Mouse (Mus musculus): Measurements from ENCODE around the gene Ccdc7a.
"Not testable (repeated sequence)": the region's sequence is repeated elsewhere in the genome, so short reads cannot be mapped to it uniquely, and the experiment has no call there.

Ccdc7a gene

DNA sequence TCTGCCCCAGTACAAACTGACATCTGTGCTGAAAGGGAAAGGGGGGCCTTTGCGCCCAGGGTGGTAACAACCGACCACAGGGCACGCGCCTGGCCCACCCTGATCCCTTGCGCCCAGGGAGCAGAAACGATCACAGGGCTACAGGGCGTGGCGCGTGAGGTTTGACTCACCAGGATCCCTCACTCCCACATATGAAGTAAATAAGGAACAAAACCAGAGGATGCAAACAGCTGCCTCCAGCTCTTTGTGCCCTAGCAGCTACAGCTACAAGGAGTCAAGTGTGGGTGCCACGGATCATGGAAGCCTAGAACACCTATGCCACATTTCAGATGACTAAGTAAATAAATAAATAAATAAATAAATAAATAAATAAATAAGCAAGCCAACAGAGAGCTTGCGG, at the start of gene Ccdc7a:
Gene Ccdc7a, minus strand, starts transcription at position 101 of the 400 bp plus-strand sequence.
- DNase-seq, result not testable (repeated sequence)

DNA sequence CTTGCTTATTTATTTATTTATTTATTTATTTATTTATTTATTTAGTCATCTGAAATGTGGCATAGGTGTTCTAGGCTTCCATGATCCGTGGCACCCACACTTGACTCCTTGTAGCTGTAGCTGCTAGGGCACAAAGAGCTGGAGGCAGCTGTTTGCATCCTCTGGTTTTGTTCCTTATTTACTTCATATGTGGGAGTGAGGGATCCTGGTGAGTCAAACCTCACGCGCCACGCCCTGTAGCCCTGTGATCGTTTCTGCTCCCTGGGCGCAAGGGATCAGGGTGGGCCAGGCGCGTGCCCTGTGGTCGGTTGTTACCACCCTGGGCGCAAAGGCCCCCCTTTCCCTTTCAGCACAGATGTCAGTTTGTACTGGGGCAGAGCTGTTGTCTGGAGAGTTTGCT, 1.5 kb upstream of the Ccdc7a start, which contains the start of gene Ccdc7b:
Gene Ccdc7b, plus strand, starts transcription at position 301 of the 400 bp plus-strand sequence.
- DNase-seq, result not testable (repeated sequence)

DNA sequence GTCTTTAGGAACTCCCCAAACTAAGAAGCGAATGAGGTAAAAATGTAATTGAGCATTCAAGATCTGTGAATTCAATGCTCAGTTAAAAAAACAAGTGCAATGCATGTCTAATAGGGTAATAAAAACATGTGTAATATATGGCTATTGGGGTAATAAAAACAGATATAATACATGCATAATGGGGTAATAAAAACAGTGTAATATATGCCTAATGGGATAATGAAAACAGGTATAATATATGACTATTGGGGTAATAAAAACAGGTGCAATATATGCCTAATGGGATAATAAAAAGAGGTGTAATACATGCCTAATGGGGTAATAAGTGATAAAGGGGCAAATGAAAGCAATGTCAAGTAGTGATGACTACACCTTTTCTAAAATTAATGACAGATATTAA, 73.9 kb downstream of the Ccdc7a start:
- DNase-seq, result no peak

DNA sequence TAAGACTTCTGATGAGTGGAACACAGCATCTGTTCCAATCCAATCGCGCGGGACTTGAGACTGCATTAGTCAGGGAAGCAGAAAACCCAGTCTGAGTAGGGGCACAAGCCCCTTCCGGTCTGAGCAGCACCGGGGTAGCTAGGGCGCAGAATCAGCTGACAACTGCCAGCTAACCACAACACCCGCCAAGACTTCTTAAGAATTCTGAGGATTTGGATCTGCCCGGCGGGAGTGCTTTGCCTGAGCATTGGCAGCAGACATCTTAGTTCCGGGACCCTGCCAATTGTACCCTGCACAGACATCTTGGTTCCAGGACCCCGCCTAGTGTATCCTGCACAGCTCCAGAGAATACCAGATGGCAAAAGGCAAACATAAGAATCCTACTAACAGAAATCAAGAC, 116.4 kb downstream of the Ccdc7a start:
- not testable (repeated sequence) for DNase-seq

DNA sequence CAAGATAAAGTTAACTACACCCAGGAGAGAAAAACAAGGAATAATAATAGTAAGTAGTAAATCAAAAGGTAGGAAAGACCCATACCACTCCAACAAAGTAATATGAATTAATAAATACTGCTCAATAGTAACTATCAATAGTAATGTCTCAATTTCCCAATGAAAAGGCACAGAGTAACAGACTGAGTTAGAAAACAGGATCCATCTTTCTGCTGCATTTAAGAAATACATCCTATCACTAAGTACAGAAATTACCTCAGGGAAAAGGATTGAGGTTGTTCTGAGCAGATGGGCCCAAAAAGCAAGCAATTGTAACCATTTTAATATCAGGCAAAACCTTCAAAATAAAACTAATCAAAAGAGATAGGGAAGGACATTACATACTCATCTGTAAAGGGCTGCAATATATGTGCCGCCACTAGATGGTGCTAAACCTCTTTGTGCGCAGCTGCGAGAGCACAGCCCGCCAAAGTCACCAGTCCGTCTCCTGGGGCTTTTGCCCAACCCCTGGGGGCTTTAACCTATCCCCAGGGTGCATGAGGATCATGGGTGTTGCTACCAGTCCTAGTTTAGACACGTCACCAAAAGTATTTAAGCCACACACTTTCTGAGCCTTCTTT, 124.2 kb downstream of the Ccdc7a start:
- DNase-seq, result peak; percentile 23 to 76

DNA sequence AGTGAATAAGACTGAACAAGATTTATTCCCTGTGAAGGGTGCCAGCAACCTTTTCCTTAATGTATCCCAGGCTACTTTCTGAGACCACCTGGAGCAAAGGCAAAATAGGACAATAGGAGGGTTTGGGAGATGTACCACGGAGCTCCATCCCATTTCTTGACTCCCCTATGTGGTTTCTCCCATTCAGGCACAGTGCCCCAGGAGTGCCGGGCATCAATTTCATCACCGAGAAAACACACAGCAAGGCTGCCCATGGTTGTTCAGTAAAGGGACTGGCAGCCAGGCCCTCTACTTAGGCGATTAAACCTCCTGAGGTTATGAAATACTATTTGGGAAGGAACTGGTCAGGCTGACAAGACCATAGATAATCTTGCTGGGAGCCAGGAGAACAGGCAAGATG, 131.9 kb downstream of the Ccdc7a start:
- DNase-seq, result no peak

DNA sequence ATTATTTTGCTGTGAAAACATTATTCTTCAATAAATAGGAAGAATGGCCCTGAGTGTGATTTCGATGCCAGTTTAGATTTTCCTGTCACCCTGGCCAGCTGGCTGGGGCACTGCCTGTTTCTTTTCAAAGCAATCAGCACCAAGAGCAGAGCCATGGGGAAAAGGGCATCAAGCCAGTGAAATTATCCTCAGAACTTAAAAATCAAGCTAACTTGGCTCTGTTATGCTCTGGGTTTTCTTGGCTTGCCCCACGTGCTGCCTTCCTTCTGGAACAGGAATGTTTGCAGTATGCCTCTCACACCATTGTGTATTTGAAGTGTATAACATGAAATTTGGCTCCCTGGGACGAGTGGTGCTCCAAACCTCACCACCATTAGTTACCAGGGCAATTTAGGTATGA, 182.6 kb downstream of the Ccdc7a start:
- DNase-seq, result no peak

DNA sequence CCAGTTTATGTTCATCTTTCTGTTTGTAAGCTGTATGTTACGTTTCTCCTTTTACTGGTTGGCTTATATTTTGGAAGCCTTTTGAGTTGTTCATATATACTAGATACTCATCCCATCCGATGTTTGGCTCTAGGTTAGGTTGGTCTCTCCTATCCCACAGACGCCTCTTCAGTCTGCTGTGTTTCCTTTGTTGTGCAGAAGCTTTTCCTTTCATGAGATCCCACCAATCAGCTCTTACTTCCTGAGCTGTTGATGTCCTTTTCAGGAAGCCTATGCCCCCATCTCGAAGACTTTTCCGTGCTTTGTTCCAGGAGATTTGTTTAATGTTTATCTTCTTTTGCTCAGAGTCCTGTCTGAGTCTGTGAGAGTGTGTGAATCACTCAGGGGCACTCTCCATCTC, 221.6 kb downstream of the Ccdc7a start:
- no peak for DNase-seq

DNA sequence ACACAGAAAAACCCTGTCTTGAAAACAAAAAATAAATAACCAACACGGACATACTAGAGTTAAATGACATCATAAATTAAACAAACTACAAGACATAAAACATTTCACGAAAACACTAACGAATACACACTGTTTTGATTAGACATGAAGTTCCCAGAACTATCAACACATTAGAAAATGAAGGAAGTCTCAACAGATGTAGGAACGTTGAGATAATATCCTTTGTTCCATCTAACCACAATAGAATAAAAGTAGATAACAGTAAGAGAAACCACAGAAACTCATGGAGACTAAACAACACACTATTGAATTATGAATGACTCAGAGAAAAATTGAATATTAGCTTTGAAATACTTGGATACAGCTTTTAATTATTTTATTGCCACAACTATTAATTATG, 252.8 kb downstream of the Ccdc7a start:
- DNase-seq, result no peak

DNA sequence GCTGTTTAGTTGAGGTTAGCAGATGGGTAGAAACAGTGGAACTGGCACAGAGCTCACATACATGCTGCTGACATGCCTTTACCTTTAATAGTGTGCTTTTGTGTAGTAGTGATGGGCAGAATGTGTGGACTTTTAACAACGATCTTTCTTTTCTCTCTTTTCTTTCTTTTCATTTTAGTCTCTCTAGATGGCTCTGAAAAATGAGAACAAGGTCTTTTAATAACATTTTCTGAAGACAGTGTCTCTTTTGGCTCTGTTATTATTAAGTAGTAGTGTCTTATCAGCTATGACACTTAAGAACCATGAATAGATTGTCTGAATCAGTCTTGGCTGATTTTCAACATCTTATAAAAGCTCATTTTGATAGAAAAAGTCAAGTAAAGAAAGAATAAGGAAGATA, 266.7 kb downstream of the Ccdc7a start, which contains the start of gene Gm3952:
Gene Gm3952, minus strand, starts transcription at position 101 of the 400 bp plus-strand sequence.
- no peak for DNase-seq

DNA sequence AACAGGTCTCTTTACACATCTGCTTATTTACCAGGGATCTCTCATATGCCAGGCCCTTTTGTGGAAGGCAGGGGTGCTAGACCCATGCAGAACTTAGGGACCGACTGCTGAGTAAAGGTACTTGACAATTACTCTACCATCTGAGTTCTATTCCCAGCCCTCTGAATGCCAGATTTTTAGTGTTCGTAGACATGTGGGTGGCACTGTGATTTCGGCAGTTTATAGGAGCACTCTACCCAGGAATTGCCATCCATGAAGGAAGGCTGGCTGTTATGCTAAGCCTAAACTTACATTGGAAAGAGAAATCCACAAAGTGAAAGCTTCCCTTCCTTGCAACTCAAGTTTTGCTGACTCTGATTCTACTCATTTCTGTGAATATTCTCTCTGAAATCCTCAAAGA, 329.6 kb downstream of the Ccdc7a start:
- no peak for DNase-seq

DNA sequence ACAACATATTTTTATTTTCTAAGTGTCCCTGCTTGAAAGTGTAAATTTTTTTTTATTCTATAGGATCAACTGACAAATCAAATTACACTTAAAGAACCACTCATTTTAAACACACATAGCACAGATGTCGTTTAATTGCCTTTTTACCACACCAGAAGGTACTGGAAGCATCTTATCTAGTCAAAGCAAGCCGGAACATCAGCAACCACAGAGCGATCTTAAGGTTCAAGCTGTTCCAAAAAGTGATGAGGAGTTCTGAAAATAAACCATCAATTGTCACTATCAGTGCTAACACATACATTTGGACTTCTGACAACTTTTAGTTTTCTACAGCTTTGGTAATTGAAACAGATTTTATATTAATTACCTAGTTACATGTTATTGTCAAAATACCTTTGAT, 331.2 kb downstream of the Ccdc7a start:
- DNase-seq, result no peak

DNA sequence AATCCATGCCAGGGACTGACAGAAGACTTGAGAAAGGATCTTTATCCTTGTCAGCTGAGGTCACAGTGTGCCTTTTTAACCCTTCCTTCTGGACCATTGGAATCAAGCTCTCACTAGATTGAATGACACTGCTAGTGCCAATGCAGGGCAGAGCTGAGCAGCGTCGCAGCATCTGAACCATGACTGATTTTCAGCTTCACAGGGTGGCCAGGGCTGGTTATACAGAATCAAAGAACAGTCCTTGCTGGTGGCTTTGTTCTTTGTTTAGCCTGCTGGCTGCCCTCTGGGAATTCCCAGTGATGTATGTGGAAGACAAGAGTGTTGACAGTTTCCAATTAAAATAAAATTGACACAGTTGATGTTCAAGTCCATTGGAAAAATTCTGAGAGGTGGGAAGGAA, 333.1 kb downstream of the Ccdc7a start:
- DNase-seq, result no peak

DNA sequence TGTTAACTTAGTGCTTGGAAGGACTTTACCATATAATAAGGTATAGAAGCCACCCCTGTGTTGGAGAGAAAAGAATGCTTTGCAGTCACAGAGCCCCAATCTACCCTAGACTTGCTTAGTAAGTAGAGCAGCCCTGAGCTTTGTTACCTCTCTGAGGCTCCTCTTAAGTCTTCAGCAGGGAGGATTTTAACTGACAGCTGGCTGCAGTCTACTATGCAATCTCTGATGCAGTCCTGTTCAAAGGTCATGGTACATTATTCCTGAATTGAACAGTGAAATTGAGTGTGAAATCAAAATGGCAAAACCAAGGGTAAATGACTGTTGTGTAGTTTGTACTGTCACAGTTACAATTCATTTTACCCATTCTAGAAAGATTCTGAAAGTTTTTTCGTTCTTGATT, 338.1 kb downstream of the Ccdc7a start:
- no peak for DNase-seq

DNA sequence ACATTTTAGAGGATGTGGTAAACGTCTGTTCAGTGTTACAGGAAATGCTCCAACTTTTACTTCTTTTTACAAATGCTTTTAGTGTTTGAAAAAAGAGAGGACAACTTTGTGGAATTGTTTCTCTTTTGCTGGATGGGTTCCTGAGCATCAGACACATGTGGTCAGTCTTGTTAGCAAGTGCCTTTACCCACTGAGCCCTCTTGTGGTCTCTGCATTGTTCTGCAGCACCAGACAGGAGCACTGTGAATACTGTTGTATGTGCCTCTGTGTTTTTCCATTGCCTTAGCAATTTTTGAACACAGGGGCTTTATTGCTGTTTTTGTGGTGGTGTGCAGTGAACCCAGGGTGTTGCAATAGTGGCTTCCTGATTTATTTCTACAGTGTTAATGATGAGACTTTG, 340.5 kb downstream of the Ccdc7a start:
- DNase-seq, result peak; percentile 30 to 31

DNA sequence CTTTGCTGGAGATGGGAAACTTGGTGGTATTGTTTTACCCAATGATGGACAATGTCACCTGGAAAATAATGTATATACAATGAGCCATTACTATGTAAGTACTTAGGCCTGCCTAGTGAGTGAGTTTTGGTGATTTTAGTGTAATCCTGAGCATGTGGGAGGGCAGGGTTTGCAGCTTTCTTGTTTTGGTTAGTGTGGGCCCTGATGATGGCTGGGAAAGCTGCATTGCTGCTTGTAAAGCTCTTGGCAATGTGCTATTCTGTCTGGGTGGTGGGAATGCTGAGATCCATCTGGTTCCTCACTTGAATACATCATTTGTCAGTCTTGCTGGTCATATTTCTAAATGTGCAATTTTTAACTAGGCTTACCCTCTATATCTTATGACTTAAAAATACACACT, 349.1 kb downstream of the Ccdc7a start:
- no peak for DNase-seq

DNA sequence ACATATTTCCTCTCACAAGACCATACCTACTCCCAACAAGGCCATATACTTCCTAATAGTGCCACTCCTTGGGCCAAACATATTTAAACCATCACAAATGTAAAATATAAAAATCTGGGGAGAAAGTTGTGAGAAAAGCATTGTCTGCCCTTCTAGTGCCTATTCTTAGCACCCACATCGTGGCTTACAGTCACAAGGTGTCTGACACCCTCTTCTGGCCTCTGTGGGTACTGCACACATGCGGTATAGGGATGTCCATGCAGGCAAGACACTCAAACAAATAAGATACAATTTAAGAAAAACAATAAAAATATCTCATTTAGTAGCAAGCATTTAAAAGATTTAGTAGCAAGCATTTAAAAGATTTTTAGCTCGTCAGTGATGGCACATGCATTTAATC, 356.1 kb downstream of the Ccdc7a start:
- DNase-seq, result peak; percentile 82 to 94

DNA sequence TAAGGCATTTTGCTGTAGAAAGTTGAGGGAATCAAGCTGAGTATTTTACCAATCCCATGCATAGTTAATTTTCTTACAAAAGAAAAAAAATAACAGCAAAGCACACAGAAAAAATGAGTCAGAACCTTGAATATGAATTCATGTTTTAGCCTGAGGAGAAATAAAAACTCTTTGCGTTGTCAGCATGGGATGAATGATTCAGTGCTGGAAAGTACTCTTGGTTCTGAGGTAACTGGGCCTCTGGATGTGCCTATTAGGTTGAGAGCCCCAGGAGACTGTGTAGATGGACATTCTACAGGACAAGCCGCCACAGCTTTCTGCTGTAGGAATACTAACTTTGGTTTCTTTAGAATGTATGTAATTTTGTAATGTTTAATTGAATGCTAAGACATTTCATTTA, 360.5 kb downstream of the Ccdc7a start:
- no peak for DNase-seq

DNA sequence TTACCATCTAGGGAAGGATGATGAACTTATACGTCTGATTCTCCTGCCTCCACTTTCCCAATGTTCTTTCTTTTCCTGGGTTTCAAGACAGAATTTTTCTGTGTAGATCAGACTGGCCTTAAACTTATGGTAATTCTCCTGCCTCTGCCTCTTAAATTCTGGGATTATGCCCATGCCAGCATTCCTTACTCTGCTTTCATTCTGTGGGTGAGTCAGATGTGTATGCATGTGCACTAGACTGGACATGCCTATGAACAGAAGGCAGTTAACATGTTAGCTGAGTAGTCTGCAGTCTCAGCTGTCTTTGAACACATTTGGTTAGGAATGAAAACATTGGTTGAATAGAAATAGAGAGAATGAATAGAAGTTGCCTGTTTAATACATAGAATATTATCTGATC, 360.9 kb downstream of the Ccdc7a start:
- no peak for DNase-seq

DNA sequence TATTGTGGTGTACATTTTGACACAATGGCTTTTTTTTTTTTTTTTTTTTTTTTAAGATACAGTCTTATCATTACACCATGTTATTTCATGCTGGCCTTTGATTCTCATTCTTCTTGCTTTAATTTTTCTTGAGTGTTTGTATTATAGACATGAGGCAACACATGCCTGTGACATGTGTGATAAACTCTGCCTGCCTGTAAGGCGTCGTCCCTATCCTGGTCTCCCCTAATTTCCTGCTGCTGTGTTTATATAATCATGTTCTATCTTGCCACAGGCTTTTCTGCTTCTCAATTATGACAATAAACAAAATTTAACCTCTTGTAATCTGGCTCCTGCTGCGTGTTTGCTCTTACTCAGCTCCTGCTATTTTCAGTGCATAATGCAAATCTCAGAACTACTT, 367.4 kb downstream of the Ccdc7a start:
- DNase-seq, result no peak

DNA sequence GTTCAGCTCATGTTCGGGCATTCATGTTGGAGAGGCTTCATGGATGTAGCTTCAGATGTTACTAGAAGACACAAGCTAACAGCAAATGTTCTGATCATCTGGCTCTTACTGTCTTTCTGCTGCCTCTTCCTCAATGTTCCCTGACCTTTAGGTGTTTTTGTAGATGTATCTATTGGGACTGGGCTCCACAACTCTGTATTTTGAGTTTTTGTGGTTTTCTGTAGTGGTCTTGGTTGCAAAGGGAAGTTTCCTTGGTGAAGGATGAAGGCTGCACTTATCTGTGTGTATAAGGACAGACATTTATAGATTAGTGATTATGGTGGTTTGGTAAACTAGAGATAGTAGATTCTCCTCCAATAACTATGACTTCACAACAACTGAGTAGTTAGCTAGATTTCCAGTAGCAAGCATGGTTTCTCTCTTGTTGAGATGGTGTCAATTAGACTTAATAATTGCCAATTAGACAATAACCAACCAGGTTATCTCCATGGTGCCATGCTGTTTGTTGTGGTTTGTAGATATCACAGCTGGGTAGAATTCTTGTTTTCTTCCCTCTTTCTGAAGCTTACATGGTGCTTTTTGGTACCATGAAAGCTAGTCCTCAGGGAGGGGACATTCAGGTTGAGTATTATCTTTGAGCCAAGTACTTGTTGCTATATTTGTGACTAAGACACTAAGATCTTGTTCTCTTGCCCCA, 368.5 kb downstream of the Ccdc7a start:
- no peak for DNase-seq

DNA sequence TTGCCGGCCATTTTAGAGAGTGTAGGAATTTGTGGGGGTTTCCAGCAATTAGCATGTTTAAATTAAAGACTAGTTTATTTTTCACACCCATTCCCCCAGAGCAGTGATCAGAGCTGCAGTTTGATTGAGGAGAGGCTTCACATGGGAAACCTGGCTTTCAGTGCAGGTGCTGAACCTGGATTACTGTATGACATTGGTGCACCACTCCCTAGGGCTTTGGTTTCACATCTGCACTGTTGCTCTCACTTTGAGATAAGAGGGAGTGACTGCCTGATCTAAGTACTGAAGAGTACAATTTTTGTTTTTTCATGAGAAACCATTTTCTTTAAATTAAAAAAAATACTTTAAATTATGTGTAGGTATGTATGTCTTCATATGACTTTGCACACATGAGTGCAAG, 375.3 kb downstream of the Ccdc7a start:
- DNase-seq, result no peak

DNA sequence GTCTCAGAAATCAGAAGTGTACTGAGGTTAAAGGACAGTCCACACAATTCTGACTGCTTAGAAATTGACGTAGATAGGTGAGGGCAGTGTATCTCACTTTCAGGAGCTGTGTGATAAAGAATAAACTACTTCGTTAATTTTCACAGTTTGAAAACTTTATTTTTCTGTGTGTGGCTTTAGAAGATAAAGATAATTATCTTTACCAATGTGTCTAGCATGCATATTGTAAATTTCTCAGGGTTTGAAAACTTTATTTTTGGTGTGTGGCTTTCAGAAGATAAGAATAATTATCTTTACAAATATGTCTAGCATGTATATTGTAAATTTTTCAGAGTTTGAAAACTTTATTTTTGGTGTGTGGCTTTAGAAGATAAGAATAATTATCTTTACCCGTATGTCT, 376.6 kb downstream of the Ccdc7a start:
- no peak for DNase-seq

DNA sequence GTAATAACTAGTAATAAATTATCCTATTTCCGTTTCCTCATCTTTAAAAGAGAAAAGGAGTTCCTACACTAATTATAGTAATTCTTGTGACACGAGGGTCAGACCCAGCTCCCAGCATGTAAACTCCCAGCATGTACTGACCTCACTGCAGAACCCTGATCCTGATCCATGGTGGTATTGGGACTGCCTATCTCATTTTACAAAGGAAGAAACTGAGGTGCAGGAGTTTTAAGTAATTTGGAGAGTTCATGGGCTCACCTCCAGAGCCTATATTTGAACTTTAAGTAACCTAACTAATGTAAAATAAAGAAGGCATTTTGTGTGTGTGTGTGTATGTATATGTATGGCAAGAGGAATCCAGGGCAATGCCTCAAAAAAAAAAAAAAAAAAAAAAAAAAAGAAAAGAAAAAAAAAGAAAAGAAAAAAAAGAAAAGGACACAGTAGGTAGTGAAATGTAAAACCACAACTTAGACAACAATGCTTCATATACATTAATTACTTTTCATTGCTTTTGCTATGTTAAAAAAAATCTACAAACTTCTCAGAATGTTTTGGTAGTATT, 378.8 kb downstream of the Ccdc7a start:
- no peak for DNase-seq

All from kidney, postnatal 36 days (tissue).